Mouse (Mus musculus) gonadal fat pad, adult 2 months (tissue): ENCODE results near the gene Nkx2-3. TPM values are rescaled to one million over a fixed set of nuclear protein-coding genes. Genes with fewer than 3 reads are reported as not detected.

Source experiments
- polyA plus RNA-seq: library from polyadenylated mRNA; depleted of rRNA; stranded (reverse); fragments of >200 nt; gene quantifications from 2 replicates; pipeline ENCODE4 v1.2.3, GENCODE M21; 2012; rRNA removed

The Nkx2-3 gene
- polyA plus RNA-seq, 1 experiment: 0.04 TPM

Other genes with a start within 250 kb of the Nkx2-3 start
- 0.24 and 0.27 TPM in 2 replicates for gene Hpse2, start 224.0 kb upstream of the Nkx2-3 start, polyA plus RNA-seq
- 0.50 and 1.4 TPM in 2 replicates for gene Cnnm1, start 171.9 kb upstream of the Nkx2-3 start, polyA plus RNA-seq
- 17.5 and 17.7 TPM in 2 replicates for gene Got1, start 87.7 kb upstream of the Nkx2-3 start, polyA plus RNA-seq
- 82.7 and 91.0 TPM in 2 replicates for gene Slc25a28, start 62.6 kb downstream of the Nkx2-3 start, polyA plus RNA-seq
- 12.3 and 16.8 TPM in 2 replicates for gene Entpd7, start 77.3 kb downstream of the Nkx2-3 start, polyA plus RNA-seq
- 9.6 and 10.3 TPM in 2 replicates for gene Cutc, start 140.7 kb downstream of the Nkx2-3 start, polyA plus RNA-seq
- gene Cox15, start 140.7 kb downstream of the Nkx2-3 start, polyA plus RNA-seq: 31.0 and 38.4 TPM in 2 replicates
- gene Abcc2, start 169.9 kb downstream of the Nkx2-3 start, polyA plus RNA-seq: 0.14 and 0.28 TPM in 2 replicates